Mouse (Mus musculus): ENCODE results near the gene Fgf12.

The Fgf12 gene

DNA sequence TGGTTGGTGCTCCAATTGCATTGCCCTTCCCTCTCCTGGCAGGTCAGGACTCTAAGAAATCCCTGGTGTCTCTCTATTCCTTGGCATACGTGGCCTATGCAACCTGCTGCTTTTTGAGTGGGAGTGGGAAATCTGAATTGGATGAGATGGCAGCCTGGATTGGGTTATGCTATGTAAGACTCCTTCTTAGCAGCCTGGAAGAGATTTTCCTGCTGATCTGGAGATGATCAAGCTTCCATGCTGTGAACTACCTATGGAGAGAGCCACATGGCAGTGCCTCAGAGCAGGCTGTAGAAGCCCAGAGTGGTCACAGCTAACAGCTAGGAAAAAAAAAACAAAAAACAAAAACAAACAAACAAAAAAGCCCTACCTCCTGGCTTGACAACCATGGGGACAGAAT, 277.3 kb downstream of the Fgf12 start:
- no peak for DNase-seq (ENCODE audit: low spot score)

DNA sequence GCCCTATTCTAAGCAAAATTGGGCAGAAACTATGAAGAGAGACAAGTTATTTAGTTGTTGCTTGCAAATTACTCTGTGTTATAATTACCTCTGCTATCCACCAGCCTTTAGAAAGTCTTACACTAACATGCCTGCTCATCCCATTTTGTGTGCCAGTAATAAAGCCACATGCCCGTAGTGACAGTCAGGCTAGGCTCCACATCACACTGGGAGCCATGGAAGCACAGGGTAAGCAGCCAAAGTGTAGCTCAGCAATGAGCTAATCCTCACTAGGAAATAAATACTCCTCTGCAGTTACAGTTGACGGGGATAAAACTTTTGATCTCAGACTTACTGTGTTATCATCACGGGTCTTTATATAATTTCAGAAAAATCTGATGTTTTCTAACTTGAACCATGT, 298.0 kb downstream of the Fgf12 start:
- no peak for DNase-seq (ENCODE audit: low spot score)

DNA sequence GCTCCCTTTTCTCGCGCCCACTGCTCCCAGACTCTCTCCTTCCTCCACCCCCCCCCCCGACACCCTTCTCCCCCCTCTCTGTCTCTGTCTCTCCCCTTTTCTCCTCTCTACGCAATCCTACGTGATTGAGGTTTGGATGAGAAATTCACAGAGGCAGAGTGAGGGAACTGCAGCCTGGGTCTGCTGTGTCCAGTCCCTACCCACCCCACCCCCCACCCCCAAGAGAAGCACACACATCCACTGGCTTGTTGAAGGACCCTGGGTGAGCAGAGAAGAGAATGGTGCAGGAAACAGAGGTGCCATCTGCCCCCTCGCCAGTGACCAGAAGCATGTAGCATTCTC, 305.8 kb downstream of the Fgf12 start:
- peak; percentile 48 for DNase-seq (ENCODE audit: low spot score)

GRCm38 (mm10) chr16:28446334-28447113, 306.3 kb downstream of the Fgf12 start:
- DNase-seq (ENCODE audit: low spot score): peak; percentile 59

DNA sequence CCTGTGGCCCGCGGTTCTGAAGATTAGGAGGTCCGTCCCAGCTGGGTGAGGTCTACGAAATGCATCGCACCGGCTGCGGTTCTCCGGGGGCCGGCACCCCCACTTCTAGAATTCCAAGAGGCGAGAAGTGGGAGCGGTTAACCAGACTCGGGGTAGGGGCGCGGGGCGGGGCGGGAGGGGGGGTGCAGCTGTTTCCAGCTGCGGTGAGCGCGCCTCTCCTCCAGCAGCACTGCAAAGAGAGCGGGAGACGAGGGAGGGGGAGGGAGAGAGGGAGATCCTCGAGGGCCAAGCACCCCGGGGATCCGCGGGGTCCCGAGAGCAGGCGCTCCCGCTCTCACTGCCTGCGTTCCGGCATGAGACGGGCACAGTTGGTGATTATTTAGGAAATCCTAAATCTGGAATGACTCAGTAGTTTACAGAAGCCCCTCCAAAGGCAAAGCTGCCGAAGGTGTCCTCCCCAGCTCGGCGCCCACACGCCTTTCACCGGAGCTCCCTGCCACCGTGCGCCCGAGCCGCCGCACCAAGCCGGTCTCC, 307.0 kb downstream of the Fgf12 start:
- DNase-seq (ENCODE audit: low spot score): peak; percentile 50

DNA sequence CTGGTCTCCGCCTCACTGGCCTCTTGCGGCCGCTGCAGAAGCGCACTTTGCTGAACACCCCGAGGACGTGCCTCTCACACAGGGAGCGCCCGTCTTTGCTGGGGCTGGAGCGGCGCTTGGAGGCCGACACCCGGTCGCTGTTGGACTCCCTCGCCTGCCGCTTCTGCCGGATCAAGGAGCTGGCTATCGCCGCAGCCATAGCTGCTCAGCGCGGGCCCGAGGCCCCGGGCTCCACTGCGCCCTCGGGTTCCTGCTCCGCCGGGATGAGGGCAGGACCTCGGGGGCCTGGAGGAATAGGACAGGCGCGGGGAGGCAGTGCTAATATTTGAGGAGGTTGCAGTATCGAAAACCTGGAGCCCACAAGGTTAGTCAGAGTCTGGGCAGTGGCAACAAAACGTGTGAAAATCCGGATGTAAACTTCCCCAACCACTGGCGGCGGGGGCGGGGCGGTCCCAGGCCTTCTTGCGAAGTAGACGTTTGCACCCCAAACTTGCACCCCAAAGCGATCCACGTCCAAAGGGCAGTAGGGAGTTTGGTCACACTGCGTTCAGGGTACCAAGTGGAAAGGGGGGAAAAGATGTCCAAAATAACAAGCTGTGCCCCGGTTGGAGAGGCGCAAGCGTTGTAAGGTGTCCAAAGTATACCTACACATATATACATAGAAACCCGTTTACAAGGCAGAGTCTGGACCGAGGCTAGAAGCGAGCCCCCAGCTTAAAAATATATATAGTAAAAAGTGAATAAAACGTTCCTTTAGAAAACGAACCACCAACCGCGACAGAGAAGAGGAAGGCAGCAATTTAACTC, 307.7 kb downstream of the Fgf12 start:
- DNase-seq (ENCODE audit: low spot score): peak; percentile 56

DNA sequence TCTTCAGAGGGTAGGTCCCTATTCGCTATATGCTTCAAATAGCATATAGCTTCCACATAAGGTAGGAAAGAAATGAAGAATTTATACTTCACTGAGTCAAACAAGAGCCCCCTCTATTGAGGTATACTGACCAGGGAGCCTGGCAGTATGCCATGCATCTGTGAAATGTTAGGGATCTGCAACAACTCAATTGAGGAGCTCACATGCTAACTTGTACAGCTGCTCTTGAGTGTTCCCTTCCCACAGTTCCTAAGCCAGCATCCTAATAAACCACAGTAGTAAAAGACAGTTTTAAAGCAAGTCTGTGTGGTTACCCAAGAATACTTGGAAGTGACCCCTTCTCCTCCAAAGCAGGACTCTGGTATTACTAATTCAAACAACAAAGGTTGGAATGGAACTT, 331.3 kb downstream of the Fgf12 start:
- DNase-seq (ENCODE audit: low spot score): no peak

GRCm38 (mm10) chr16:28419693-28420299, 333.1 kb downstream of the Fgf12 start:
- DNase-seq (ENCODE audit: low spot score): no peak

DNA sequence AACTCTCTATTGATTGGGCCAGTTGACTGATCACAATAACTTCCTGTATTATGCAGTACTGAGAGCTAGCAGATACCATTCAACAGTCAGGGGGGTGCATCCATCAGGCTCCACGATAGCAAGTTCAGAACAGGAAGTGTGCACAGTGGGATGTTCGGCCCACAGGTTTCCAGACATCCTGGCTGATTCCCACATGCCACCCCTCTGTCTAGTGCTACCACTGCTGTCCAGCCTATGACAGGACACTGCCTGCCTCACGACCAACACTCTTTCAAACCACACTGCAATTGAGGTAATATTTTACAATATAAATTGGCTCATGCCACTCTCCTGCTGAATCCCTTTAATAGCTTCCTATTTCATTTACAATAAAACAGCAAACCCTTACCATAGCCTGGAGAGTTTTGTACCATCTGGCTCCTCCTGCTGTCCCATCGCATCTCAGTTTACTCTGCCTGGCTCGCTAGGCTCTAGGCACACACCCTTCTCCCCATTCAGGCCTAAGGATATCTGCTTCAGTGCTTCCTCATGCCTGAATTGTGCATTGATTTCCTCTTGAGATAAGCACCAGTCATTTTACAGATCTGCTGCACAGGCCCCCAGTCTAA, 341.6 kb downstream of the Fgf12 start:
- DNase-seq (ENCODE audit: low spot score): no peak

DNA sequence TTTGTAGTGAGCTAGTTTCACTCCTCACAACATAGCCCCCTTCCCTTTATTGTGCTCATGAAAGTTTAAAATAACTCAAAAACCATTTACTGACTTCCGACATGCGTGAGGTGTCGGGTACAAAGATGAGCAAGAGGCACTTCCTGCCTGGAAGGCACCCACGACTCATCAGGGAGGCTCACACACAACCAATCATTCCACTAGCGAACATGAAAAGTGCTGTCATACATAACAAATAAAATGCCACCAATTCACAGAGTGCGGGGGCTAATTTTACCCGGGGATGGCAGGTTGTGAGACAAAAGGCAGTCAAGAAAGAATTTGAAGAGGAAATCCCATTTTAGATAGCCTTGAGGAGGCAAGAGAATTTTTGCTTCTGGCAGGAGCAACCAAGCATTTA, 344.6 kb downstream of the Fgf12 start:
- no peak for DNase-seq (ENCODE audit: low spot score)

DNA sequence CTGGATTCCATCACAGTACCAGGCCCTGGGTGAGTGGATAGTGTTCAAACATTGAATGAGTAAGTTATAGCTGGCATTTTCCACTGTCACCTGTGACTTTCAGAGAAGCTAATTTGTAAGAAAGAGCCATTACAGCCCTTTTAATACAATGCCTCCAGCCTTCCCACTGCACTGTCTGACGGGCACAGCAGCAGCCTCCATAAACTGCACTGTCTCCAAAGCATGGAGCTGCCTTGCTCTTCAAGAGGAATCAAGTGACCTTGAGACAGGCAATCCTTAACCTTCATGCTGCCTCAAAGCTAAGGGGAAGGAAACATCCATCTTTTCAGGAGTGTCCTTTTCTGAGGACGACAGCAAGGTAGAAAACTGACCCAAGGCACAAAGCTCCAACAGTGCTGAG, 345.0 kb downstream of the Fgf12 start:
- no peak for DNase-seq (ENCODE audit: low spot score)

DNA sequence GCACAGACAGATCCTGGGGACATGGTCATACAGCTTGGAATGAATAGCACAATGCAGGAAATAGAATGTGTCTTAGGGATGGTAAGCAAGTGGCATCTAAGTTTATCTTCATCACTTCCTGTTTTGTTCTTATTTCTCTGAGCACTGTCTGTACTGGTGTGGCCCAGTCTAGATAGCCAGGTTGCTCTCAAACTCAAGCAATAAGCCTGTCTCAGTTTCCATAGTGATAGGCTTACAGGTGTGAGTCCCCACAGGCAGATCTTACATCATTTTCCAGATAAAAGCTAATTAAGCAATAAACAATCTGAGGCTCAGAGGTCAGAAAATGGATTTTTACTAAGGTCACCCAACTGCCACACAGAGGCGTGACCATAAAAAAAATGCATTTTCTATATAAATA, 348.7 kb downstream of the Fgf12 start:
- no peak for DNase-seq (ENCODE audit: low spot score)

DNA sequence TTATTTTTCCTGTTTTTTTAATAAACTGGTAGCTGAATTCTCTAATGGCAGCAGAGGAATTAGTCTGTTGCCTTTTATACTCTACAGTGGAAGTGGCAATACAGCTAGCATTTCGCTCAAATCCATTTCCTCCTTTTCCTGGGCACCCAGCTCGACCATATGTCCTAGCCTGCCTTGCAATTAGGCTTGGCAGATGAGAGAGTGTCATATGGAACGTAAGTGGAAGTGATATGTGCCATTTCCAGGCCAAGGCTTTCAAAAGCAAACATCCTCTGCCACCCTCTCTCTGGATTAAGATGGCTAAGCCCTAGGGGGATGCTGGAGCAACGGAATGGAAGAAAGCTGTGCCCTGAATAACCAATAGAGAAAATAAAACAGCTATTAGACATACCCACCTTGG, 350.2 kb downstream of the Fgf12 start:
- DNase-seq (ENCODE audit: low spot score): no peak

DNA sequence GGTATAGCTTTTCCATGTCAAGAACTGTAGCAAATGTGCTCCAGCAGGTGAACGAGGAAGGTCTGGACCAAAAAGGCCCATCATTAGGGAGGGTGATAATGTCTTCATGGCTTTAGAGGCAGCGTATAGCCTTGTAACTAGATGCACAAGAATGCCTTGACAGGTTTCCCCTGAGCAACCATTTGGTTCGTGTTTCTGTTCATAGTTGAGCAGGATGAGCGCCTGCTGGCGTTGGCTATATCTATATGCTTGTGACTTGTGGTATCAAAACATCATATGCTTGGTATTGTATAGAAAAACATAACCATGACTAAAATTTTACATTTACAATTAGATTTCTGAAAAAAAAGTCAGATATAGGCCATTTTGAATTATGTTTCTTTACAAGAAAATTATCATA, 361.6 kb downstream of the Fgf12 start:
- no peak for DNase-seq (ENCODE audit: low spot score)

DNA sequence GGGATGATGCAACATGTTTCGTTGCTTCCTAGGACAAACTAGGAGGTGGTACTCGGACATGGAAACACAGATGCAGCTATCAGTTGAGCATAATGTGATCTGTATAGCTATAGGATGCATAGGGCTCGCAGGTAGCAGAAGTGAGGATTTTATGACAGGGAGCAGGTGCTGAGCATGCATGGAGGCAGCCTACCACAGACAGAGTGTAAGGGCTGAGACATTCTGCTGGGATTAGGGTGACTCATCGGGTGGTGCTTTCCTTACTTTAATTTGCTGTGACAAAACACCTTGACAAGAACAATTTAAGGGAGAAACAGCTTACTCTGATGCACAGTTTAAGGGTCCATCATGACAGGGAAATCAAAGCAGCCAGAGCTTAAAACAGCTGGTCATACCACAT, 363.8 kb downstream of the Fgf12 start:
- no peak for DNase-seq (ENCODE audit: low spot score)

DNA sequence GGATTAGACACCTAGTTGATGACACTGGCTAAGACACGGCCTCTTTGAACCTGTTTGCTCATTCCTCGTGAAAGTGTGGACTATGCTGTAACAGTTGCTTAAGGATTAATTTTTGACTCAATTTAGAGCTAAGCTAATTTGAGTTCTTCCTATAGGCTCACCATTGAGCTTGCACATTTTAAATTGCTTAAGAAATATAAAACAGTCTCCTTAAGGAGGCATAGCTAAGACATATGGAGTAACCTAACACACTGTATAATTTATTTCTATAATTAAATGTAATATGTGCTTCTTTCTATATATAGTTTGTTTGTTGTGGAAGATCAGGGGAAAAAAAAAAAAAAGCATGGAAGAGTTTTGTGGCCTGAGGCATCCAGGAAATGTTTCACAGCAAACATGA, 378.1 kb downstream of the Fgf12 start:
- DNase-seq (ENCODE audit: low spot score): no peak

GRCm38 (mm10) chr16:28373311-28373710, 379.6 kb downstream of the Fgf12 start:
- DNase-seq (ENCODE audit: low spot score): no peak

DNA sequence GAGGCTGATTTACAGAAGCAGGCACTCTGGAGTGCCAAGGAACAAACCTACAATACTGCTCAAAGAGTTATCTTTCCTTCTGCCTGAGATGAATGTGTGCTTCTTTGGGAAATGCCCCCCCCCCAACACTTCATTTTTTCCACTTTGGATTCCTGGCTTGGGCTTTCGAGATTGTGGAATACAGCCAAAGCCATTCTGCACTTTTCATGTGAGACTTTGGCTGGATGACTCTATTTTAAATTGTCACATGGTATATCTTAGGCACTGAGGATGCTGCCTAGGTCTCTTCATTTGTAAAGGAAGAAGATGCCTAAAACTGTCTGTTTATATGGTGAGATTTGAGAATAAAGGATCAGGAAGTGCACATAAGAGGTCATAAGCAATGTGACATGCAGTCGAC, 402.2 kb downstream of the Fgf12 start:
- DNase-seq (ENCODE audit: low spot score): no peak

DNA sequence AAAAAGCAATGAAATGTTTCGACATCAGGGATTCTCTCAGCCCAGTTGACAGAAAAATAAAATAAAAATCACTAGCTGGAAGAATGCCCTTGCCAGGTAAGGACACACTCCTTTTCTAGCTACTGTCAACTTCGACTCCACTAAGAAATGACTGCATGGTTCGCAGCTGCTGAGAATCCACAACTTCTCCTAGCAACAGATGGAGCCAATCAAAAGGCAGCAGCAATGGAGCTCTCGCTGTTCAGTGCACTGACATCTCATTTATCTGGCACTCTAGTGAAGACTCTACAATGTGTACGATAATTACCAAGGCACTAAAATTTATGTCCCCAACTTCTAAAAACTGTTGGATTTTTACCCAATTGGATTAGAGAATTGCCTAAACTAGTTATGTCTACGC, 407.5 kb downstream of the Fgf12 start:
- DNase-seq (ENCODE audit: low spot score): peak; percentile 17

GRCm38 (mm10) chr16:28337930-28338329, 414.9 kb downstream of the Fgf12 start:
- DNase-seq (ENCODE audit: low spot score): no peak

DNA sequence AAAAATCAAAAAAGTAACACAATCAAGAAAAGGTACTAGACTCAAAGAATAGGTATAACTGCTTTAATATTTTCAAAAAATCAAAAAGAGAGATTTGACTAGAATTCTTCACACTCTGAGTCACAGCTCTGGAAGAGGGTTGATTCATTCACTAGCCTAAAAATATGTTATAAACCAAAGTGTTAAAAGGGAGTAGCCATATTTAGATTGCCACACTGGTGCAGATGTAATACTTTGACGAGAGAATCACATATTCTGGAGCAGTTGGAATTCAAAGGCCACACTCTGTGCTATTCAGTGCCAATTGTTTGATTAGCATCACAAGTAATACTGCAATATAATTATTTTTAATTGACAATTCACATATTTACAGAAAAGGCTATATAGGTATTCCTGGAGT, 416.2 kb downstream of the Fgf12 start:
- DNase-seq (ENCODE audit: low spot score): no peak

DNA sequence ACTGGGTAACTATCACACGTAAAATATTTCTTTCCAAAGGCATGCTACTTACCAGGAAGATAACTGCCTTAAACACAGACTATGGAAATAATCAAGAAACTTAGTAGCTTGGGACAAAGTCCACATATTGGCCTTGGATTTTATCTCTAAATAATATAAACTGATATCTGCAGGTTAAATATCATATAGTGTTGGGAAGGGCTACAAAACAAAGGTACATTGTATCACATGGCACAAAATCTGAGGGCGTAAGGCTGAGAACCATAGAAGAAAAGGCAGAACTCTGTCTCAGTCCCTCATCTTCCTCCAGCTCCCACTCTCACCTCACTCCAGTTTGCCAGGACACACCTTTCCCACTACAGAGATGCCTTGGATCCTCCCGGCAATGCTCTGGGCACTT, 417.8 kb downstream of the Fgf12 start:
- DNase-seq (ENCODE audit: low spot score): no peak

- DNase-seq (ENCODE audit: low spot score): no peak
Observed at GRCm38 (mm10) chr16:28323576-28323975, 429.3 kb downstream of the Fgf12 start.
